Mouse (Mus musculus): ENCODE data around the gene Olfr514.
A peak's percentile ranks its signal among the peaks of the same experiment; 100 is the strongest.

Olfr514 gene

DNA sequence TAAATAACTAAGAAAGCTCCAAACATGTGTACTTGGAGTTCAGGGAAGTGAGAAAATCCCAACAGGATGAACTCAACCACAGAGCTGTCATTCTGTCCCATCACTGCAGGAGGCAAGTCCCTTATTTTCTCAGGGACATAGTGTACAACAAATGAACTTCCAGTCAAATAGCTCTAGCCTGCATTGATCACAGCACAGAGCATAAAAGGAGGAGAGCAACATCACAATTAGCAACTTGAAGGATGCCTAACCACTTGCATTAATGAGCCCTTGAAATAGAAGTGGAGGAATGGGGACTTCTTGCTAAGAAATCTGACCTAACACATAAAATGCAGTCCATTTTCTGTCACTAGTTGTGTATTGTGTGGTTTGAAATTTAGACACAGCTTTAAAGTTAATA is at the start of gene Olfr514:
Olfr514 (minus strand) TSS at position 101 of the 400 bp plus-strand sequence.
- no peak for DNase-seq (ENCODE audit: inconsistent ontology term)

DNA sequence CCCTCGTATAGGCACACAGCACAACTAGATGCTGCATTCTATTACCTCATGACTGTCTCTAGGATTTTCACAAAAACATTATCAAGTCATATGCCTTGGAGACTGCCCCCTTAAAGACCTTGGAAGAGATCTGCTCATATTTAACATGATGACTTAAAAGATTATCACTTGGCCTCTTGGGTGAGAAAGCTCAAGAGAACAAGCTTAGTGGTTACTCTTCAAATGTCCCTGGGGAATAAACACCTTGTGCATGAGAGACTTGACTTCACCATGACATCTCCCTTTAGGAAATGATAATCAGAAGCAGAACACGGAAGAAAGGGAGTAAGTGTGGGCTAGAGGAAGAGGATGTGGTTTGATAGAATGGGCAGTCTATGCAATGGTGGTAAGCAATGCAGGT is 46.5 kb upstream of the Olfr514 start, which contains the start of gene Olfr517:
Olfr517 (minus strand) TSS at position 101 of the 400 bp plus-strand sequence.
- DNase-seq (ENCODE audit: inconsistent ontology term), result no peak

DNA sequence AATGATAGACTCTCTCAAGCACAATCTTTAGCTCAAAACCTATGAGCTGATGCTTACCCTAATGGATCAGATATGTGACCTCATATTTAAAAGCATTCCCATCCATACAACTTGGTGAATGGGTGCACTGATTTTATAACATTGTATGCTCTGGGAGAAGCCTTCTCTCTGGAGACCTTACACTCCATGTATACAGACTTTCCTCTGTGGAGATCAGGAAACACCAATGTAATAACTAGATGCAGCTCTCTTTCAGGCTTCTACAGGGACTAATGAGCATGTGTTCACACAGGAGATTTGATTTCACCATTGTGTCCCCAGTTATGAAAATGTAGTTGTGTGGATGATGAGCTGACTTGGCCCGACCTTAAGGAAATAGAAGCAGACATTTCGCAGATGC is 24.6 kb upstream of the Olfr514 start, which contains the start of gene Olfr516:
Olfr516 (minus strand) TSS at position 101 of the 400 bp plus-strand sequence.
- DNase-seq (ENCODE audit: inconsistent ontology term), result no peak

DNA sequence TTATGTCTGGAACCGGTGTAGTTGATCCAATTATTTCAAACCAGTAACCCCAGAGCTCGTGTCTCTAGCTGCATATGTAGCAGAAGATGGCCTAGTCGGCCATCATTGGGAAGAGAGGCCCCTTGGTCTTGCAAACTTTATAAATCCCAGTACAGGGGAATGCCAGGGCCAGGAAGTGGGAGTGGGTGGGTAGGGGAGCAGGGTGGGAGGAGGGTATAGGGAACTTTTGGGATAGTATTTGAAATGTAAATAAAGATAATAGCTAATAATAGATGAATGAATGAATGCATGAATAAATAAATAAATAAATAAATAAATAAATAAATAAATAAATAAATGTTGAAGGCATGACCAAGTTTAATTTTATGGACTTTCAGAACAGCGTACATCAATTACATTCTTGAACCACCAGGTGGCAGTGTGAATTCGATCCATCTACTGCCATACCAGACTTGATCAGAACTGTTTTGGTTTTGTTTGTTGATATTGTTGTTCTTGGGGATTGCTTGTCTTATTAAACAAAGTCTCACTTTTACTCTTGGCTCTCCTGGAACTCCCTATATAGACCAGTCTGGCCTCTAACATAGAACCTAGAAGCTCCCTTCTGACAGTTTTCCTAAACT is 11.1 kb downstream of the Olfr514 start:
- peak; percentile 6 for DNase-seq (ENCODE audit: inconsistent ontology term)

DNA sequence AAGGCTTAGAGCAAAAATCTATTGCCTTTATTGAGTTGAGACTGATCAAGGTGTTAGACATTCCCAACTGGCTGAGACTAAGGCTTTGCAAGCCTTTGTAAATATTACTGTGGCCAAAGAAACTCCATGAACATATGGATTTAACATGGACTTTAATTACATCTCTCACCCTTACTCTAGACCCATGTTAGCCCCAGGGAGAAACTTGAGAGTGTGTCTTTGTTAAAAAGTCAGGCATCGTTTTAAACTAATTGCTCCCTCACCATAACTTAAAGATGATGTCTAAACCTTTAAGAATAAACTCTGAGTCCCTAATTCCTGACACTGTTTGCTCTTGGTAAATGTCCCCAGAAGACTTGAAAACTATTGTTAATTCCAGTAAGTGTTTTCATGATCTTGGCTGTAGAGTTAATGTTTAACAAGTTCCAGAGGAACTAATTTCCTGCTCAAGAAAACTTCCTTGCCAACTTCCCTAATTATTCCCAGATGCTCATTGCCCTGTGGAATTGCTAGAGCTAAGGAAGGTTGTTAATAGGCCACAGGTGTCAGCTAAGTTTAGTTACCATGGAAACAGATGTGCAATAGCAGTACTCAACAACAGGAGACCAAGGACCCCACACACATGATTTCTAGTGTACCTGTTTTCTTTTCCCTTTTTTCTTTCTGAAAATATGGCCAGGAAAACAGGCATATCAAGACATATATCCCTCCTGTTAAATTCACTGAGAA is 28.4 kb downstream of the Olfr514 start:
- no peak for DNase-seq (ENCODE audit: inconsistent ontology term)
